Mouse (Mus musculus) CH12F3 (cell line): Measurements from ENCODE around the gene B3gnt3.

Source experiments
- in situ Hi-C: fragments of 300-500 bp; cut with MboI; formaldehyde crosslinking; loops from 2 replicates; pipeline ENCODE4 v1.14.3; 2020; ENCODE audit warnings: low sequenced_read_pairs

B3gnt3 gene

DNA sequence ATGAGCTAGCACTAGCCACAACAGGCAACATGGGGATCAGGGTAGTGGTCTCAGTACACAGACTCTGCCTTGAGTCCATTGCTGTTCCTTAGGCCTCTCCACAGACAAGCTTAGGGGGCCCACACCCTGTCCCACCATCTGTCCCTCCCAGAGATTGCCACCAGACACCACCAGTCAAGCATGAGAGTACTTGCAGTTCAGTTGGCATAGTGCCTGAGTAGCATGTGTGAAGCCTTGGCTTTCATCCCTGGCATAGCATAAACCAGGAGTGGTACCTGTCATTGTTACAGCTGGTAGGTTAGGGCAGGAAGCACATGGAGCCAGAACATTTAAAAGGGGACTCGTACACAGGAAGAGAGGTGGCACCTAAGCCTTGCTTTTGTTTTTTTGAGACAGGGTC lies 41.8 kb downstream of the B3gnt3 start:
- in situ Hi-C loops = loop anchor here (10.0 kb wide), 1 partner anchor 95 kb away; the partner anchor contains the start of genes Nxnl1 and Slc27a1

DNA sequence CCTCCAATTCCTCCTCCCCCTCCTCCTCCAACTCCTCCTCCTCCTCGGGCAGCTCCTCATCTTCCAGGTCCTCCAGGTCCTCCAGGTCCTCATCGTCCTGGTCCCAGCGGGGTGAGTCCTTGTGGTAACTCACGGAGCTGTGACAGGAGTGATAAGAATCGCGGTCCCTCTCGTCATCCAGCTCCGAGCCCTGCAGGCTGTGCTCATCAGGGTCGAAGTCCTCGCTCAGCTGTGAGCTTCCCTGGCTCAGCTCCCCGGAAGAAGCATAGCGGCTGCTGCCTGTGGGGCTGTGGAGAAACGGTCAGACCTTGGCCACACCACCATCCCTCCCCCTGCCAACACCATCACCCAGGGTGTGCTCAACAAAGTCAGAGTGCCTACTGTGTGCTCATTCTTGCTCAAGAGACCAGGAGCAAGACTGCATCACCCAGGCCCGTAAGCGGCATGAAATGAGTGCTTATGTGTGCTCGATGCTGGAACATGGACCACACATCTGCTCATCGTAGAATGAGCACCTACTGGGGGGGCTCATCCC lies 43.0 kb downstream of the B3gnt3 start:
- in situ Hi-C loops = loop anchor here (10.0 kb wide), 1 partner anchor 94 kb away; the partner anchor contains the start of genes Nxnl1 and Slc27a1

DNA sequence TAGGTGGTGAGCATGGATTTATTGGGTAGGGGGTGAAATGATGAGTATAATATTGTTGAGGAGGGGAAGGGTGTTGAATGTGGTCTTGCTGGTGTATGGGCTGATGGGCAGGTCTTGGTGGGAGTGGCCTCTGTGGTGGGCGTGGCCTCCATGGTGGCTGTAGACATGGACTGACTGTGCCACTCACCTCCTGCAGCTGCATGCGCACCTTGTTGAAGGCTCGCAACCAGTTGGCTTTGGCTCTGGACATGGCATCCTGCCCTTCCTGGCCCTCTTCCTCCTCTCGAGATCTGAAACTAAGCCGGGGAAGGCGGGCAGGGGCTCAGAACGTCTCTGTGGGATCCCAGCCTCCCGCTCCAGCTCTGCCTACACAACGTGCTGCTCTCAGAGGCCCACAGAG lies 43.8 kb downstream of the B3gnt3 start:
- in situ Hi-C loops = loop anchor here (10.0 kb wide), 1 partner anchor 93 kb away; the partner anchor contains the start of genes Nxnl1 and Slc27a1

DNA sequence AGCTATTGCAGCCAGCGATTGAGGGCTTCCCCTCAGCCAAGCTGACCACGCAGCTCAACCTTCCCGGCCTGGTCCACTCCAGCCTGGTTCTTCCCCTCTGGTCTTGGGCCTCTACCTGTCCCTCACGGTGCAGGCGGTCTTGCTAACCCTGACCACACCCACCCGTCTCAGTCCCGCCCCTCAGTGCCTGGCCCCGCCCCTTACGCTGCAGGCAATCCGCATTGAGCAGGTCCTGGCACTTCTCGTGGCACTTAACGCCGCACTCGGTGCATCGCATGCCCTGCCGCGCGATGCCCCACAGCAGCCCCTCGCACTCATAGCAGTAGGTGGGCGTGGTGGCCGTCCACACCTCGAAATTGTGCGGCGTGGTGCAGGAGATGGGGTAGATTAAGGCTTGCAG lies 47.0 kb downstream of the B3gnt3 start:
- in situ Hi-C loops = loop anchor here (10.0 kb wide), 1 partner anchor 90 kb away; the partner anchor contains the start of genes Nxnl1 and Slc27a1

DNA sequence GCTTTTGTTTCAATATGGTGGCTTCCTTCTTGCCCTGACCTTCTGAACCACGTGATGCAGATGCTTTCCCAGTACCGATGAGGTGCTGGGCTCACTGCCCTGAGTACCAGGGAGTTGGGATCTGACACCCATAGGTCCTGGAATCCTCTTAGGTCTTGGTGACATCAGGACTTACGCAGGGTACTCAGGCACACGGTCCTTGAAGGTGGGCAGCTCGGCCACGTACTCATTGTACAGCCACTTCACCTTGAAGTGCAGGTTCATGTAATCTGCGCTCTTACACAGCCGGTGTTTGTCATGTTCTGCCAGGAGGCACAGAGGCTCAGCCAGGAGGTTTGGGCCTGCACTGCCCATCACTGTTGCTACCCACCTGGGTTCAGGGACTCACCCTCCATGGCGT lies 56.1 kb downstream of the B3gnt3 start:
- in situ Hi-C loops = no loop called here
